Mouse (Mus musculus): ENCODE measurements around the gene Ect2.

DNA sequence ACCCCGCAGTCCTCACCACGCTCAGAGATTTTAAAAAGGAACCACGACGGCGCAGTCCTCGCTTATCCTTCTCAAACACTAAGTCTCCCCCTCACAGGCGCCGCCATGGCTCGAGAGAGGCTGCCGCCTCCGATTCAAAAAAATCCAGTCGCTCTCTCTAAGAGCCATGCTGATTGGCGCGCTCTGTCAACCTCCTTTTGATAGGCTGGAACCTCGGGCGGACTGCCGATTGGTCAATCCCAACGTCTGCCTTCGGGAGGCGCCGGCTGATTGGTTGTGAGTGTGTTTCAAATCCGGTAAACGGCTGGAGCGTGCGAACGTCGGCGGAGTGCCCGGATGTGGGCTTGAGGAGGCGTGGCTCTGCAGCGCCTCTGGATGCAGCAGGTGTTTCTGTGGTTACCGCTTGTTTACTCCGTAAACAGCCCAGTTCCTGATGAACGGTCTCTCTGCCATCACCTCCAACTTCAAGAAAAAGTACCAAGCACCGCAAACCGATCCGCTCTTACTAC, at the start of gene Ect2:
- no peak for TF ChIP-seq SMC3 (IDR thresholded peaks at IDR 0.05; ENCODE audit: low read depth, low read length)
- TF ChIP-seq USF2 (IDR thresholded peaks at IDR 0.05; ENCODE audit: borderline replicate concordance in 1 of 2, insufficient read depth in 1 of 2, low read depth in 1 of 2, low read length in 2 of 2) = no peak
- no peak for TF ChIP-seq GABPA (IDR thresholded peaks at IDR 0.05; ENCODE audit: low read depth, low read length)
- TF ChIP-seq CTCF (IDR thresholded peaks at IDR 0.05 in 2 of 3, conservative IDR thresholded peaks at IDR 0.05 in 1 of 3; ENCODE audit: control insufficient read depth in 1 of 3, insufficient read depth in 1 of 3, low read depth in 2 of 3, low read length in 3 of 3, poor library complexity in 1 of 3, severe bottlenecking in 1 of 3) = no peak

Data from MEL (cell line).